Mouse (Mus musculus) testis, postnatal 14 days (tissue): ENCODE measurements around the gene Afap1l2.

Experiments used
- DNase-seq: peaks from one replicate; pipeline ENCODE4 v3.0.0; 2021; ENCODE audit warnings: low spot score

Afap1l2 gene

DNA sequence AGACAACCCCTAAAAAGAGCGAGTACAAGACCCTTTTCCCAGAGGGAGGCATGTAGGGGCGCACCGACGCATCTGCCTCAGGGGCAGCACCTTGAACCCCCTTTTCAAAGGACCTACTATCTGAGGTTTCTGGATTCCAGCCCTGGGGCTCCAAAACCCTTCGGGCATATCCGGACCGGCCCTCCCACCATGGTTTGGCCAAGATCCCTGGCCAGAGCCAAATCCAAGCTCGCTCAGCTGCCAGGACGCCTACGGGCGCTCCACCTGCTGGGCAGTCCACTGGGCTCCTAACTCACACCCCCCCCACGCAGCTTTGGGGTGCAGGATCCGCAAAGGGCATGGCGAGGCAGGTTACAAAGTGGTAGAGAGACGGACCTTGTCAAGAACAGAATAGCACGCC, 737 bp downstream of the Afap1l2 start:
- DNase-seq, result no peak

DNA sequence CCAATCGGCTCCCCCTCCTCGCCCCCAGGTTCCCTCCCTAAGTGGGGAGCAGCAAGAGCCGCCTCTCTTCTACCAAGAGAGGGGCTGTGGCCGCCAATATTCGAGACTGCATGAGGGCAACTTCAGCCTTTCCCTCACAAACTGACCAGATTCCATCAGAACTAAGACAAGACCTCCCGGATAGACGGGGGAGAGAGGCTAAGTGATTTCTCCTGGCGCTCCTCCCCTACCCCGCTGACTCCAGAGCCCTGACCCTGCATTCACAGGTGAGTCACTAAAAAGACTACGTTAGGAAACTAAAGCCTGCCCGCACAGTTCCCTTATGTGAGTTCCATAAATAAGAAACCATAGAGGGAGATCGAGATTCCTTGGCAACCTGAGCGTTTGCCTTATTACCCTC, 1.2 kb downstream of the Afap1l2 start:
- DNase-seq, result no peak

DNA sequence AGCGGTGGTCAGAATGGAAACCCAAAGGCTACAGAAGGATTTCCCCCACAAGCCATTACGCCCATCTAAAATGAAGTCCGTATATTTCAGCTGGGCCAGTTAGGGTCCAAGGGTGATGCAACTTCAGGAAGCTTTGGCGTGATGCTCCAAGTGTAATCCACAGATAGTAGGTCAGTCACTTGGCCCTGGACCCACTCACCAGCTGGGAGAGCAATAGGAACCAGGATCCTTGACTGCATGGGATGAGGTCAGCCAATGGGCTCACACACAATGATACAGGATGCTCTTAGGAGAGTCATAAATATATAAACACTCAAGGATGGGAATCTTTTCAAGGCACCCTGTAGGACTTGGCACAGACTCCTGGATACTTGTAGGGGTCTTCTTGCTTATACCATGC, 3.0 kb downstream of the Afap1l2 start:
- no peak for DNase-seq

DNA sequence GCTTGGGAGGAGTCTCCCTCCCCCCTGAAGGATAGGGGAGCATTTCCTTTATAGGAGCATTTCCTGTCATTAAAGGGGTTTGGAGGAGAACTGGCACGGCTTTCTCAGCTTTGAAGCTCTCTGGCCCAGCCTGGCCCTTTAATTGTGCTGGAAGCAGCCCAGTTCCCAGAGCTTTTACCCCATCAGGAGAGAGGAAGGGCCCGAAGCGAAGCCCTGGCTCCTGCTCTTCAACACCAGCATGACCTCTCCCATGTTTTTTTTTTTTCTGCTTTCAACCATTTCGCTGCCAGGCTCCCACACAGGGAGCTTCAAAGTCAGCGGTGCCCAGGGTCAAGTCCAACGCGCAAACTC, 4.6 kb downstream of the Afap1l2 start:
- DNase-seq, result no peak

DNA sequence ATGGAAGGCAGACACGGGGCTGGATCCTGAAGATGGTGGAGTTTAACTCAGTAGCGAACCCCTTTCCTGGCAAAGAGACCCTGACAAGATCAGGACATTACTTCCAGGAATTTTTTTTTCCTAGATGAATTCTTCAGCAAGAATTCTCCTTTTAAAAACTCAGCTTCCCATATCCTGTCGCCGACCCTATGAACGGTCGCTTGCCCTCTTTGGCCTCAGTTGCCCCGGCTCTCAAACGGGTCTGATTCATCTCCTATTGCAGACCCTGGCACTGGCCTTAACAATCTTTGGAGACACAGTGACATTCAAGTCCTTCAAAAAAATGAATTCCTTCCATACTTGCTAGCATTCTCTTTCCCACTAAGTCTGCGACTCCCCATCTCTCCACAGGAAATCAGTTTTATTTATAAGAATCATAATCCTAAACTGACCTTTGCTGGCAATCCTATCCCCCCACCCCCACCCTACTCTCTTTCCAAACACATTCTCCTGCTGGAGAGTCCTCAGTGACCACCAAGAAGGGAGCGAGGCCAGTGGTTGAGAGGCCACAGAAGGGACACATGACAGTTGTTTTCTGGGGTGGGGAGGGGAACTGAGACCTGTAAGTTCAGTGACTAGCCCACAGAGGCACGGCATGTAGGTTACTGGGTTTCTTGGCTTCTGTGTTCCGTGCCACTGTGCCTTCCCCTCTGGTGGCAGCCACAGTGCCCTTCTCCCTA, 5.1 kb downstream of the Afap1l2 start:
- no peak for DNase-seq

DNA sequence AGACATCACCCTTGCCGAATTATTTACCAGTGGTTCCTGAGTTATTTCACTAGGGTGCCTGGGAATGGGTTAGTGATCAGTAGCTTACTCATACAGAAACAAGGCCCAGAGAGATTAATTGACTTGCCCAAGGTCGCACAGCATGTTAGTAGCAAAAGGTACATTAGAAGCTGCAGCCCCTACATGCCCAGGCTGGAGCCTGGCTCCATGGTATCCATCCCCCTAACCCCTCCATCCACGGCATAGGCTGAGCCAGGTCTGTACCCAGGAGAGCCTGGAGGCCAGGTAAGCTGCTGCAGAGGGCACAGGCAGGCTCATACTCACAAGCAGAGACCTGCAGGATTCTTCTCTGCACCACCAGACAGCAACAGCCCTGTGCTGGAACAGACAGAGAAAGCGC, 6.1 kb downstream of the Afap1l2 start:
- DNase-seq, result no peak

DNA sequence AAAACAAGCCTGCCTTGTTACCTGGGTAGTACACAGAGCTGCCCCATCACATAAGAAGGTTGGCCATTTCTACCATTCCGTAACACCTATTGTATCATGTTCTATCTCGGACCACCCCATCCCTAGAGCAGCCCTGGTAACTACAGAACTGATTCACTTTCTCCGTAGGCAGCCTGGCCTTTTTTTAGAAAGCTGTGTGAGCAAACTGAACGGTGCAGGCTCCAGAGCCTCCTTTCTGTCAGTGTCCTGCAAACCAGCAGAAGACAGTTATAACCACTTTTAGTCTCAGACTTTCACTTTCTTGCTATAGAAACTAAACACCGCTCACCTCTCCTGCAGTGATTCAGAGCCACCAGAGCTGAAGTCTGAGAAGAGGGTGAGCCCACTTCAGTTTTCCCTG, 7.4 kb downstream of the Afap1l2 start:
- no peak for DNase-seq

DNA sequence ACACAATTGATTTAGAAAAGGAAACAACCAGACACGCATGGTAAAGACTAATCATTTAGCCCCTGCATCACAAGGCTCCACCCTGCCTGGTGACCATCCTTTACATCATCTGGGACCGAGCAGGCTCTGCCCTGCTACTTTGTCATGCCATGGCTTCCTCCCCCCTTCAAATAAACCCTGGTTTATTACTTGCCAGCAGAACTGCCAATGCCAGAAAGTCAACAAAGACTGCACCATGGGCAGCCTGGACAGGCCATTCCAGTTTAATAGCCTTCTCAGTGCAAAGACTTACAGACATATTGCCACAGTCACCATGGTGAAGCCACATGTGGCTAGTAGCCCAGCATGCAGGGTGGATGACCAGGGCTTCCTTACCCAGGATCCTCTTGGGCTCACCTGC, 8.2 kb downstream of the Afap1l2 start:
- DNase-seq, result no peak

DNA sequence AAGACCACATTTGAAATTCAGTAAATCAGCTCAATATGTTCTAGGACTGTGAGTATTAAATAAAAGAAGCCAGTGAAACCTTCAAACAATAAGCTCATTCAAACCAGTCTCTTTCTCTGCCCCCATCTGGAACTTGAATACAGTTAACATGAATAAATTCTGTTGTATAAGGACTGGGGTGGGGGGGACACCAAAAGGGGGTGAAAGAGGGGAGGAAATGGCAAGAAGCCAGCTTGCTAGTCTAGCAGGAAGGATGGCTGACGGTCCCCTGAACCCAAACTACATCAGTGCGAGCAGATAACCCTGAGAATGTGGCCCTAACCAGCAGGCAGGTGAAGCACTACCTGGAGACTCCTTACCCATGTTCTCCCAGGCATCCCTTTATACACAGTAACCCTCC, 9.1 kb downstream of the Afap1l2 start:
- DNase-seq, result no peak

DNA sequence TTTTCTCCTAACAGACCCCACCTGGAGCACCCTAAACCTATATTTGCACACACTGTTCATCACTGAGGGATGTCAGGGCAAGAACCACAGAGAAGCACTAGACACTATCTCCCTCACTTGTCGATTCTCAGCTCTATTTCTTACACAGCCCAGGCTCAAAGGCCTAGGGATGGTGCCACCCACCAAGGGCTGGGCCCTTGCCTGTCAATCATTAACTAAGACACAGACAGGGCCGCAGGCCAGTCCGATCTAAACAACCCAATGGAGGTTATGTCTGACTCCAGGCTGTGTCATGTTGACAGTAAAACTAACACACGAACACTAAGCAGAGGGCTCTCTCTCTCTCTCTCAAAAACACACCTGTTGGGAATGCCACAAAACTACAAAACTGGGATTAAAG, 9.7 kb downstream of the Afap1l2 start:
- no peak for DNase-seq

DNA sequence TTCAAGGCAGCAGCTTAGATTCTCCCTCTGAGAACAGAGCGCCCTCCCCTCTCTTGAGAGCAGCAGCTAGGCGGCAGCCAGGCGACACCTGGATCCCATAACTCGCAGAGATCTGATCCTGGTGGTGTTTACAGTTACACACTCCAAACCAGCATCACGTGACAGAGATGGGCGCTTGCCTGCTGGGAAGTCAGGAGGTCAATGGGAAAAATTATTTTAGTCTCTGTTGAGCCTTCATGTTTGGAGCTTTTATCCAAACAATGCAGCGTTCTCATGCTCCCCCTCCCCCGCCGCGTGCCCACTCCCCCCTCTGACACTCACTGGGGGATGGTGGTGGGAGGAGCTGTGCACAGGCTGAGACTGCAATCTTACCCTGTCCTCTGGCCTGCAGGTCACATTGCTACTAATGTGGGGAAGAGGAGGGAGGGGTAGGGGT, 10.8 kb downstream of the Afap1l2 start:
- DNase-seq, result no peak

DNA sequence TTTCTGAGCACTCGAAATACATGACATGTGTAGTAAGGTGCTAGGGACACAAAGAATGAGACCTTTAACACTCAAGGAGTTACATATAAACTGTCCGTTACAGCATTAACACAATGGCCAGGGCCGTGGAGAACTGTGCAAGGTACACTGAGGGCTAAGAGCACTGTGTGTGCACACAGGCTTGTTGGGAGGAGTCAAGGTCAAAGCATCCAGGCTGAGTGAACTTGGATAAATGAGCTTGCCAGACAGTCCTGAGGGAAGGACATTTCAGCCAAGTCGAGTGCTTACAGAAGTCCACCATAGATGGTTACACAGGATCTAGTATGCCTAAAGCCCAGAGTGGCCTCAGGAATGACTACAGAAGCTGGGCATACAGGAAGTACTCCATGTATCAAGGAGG, 12.6 kb downstream of the Afap1l2 start:
- DNase-seq, result no peak

DNA sequence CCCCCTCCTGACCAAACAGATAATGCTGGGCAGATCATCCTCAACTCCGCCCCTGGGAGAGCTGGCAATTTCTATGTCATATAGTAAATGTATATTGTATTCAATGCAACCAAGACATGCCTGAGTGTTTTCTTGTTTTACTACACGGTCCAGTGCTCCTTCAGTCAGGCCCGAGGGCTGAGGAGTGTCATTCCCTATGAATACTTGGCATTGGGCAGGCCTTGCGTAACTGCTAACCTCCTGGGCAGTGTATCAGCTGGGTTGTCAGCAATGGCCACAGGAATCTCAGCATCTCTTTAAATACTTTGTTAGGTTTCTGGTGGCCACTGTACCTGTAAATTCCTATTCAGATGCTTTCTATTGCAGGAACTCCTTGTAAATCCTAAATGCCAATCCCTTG, 13.4 kb downstream of the Afap1l2 start:
- DNase-seq, result no peak

DNA sequence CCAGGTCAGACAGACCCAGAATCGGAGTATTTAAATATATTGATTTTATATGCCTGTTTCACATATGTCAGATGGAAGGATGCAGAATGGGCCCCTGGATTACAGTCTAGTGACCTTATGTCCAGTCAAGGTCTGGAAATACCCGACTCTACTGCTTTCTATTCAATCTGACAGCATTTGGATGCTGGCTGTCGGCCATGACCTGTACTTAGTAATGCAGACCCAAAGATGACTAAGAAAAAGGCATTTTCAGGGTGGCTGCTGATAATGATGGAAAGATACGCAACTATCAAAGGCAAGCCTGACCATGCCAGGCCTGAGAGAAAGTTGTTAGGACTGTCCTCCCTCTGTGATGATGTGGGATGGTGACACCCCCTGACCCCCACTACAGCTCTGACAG, 14.3 kb downstream of the Afap1l2 start:
- no peak for DNase-seq

DNA sequence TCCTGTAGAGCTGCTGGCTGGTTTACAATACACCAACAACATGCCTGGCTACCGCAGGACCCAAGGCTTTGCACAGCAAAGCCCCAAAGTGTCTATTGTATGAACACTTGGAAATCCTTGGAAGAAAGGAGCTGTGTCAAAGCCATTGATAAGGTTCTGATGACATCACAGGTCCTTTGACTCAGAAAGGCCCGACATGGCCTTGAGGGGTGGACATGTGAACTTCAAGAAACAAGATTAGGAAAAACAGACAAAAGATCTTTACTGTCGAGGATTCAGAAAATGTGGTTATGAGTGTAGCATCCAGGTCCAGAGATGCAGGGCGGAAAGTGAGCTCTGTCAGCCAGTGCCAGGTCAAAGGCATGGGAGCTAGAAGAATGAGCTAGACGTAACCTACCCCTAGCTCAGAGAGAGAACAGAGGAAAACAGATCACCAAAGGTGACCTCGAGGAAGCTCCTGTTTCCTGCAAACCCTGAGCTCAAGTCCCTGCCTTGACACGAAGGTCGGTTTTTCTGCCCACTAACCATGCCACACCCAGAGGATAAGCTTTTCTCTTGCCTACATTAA, 15.0 kb downstream of the Afap1l2 start:
- DNase-seq, result no peak

DNA sequence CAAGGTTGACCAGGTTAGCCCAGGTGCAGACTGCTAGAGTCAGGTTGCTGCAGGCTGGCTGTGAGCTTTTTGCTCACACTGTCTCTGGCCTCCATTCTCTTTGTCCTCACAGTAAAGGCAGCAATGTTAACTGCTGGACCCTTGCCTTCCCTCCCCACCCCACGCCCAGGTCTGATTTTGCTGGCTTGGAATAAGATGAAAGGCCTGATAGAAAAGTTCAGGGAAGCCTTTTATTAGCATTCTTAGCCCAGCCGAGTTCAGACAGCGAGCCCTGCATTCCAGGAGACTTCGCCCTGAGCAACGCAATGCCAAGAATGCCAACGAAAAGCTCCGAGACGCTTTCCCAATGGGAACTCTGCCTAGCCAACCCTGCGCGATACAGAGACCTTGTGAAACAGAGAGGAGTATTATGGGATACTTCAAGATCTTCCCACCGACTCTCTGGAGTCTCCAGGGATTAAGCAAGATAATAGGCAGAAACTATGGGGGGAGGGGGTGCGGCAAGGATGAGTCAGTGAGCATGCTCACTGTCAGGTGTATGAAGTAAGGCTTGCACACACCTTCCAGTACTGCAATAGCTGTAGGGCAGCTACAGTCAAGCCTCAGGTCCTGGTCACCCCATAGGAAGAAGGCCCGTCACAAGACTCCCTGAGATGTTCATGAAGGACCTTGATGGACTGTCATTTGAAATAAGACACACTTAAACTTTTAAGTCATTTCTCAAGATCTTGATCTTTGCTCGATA, 17.5 kb downstream of the Afap1l2 start:
- DNase-seq, result no peak

DNA sequence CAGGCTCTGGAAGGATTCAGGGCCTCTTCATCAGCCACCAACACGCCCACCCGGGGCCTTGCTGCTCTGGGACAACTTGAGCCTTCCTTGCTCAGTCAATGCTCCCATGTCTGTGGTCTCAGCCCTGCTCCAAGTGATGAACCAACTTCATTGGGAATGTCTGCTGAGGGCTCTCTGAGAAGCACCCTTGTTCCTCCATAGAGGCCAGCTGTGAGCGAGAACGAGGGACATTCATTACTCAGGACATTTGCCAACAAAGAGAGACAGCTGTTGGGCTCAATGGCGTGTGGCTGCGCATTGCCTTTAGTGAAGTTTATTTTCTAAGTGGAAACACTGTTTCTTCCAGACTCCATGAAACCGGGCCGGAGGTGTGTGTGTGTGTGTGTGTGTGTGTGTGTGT, 18.9 kb downstream of the Afap1l2 start:
- no peak for DNase-seq

DNA sequence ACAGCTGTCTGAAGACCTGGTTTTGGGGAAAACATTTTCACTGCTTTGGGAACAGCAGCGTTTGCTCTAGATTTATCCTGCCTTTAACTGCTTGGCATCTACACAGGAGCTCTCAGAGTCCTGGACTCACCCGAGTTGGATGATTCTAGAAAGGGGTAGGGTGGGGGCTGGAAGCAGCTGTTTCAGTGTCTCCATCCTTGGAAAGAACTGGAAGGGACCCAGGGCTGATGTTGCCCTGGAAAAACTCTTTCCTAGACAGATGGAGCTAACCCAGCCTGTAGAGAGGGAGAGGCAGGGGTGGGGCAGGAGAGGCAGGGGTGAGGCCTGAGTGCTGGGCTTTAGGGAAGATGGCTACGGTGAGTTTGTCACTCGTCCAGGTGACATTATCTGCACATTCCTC, 23.8 kb downstream of the Afap1l2 start:
- DNase-seq, result peak; percentile 63

DNA sequence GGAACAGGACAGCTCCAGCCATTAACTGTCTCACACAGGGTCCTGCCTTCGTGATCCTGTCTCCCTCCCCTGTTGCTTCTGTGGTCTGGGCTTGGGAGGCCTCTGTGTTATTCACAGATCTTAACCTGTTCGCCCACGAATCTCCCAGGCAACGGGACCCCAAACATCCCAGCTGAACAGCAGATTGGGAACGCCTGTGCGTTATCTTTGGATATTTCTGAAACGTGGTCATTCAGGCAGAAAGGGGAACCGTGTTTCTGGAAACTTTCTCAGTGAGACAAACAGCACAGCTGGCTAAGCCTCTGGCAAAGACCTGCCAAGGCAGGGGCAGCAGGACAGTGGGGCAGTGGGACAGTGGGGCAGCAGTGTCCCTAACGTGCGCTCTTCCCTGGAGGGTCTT, 24.3 kb downstream of the Afap1l2 start:
- no peak for DNase-seq

DNA sequence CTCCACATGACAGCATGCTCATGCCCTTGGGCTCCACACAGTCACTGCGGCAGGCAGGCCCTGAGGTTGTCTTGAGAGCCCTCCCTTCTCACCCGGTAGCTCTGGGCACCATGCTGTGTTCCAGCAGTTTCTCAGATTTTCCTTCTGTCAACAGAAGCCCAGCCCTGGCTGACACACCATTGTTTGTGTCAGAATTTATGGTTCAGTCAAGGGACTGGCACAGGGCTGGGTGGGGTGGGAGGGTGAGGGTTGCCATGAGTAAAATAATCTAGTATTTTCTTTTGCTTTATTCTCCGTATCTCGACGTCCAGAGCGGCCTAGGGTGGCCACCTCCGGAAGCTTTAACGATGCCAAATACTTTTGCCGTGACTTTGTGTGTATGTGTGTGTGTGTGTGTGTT, 26.3 kb downstream of the Afap1l2 start:
- DNase-seq, result no peak

DNA sequence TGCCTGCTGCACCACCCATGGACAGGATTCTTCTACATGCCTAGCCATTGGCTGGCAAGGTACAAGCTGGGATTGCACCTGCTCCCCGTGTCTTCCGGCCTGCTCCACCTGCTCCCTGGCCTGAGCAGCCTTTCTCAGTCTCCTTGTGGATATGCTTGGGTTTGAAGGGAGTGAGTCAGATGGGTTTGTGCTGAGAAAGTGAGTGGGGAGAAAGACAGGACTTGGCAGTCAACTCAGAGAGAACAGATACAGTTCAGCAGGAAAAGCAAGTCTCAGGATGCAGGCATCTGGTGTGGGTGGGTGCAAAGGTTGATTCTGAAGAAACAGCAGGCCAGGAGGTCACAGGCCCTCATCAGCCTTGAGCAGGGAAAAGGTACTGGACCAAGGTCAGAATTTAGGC, 27.2 kb downstream of the Afap1l2 start:
- DNase-seq, result no peak

DNA sequence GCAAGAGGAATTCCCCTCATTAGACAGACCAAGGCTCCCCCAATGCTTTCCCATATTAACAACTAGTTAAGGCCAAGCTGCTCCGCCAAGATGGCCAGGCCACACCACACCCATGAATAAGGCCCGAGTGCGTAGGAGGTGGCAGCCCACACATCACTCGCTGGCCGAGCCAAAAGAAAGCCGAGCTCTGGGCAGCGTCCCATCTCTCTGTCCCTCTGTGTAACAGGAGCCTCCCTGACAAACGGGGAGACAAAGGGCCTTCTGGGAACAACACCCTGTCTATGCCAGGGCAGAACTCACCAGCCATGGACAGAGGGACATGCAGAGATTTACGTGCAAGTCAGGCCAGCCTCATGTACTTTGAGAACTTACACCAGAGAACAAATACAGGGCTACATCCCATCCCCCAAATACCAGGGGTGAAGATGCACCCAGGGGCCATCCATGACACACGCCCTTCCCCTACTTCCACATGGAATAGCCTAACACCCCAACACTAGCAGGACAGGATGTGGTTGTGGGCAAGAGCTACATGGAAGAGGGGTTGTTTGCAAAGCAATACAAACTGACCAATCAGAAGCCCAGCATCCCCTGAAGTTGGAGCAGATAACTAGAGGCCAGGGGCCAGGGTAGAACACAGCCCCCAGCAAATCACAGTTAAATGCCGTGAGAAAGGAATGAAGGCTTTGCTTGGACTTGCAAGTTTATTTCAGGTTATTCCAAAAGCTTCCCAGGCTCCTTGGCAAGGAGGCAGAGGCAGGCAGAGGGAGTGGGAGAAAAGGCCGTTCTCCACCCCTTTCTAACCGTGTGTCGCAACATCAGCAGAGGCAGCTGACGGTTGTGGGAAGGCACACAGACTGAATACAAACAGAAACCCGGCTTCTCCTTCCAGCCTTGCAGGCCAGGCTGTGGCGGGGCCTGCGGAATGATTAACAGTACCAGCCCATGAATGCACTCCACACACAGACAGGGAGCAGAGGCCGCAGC, 30.8 kb downstream of the Afap1l2 start:
- DNase-seq, result peak; percentile 78
